Mouse (Mus musculus) right cerebral cortex, postnatal 36 days (tissue): ENCODE results near the gene Brd7.

Source experiments
- DNase-seq, 2 experiments: peaks; one replicate each; pipeline ENCODE4 v3.0.0; 2022; ENCODE audit warnings: low spot score in 2 of 2, mixed read lengths in 1 of 2

The Brd7 gene

DNA sequence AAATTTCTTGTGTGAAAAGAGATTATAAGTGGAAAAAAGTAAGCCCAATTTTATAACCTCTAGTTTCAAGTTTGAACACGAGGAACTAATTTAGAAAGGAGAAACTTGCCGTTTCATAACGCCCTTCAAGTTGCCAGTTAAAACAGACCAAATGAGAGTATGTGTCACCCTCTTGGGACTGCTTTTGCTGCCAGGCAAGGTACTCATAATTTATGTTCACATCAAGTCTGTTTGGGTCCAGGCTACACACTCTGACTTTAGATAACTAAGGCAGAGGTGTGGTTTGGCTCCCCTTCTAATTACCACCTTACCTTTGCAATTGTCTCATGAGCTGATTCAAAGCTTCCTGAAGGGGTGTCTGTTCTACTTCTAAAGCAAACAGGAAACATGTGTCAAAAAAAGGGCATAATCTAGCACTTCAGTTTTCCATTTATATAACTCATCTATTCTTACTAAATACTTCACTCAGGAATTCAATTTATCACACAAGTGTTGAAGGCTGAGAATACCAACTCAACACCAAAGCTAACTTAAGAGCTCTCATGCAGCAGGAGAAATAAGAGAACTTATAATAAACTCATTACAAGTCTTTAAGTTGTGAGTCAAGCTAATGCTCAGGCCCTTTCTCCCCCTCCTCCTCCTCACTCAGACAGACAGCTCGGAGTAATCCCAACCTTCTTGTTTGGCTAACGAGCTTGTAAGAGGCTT, 4.6 kb downstream of the Brd7 start:
- no peak for DNase-seq

GRCm38 (mm10) chr8:88349046-88349445, 12.9 kb downstream of the Brd7 start:
- no peak for DNase-seq

DNA sequence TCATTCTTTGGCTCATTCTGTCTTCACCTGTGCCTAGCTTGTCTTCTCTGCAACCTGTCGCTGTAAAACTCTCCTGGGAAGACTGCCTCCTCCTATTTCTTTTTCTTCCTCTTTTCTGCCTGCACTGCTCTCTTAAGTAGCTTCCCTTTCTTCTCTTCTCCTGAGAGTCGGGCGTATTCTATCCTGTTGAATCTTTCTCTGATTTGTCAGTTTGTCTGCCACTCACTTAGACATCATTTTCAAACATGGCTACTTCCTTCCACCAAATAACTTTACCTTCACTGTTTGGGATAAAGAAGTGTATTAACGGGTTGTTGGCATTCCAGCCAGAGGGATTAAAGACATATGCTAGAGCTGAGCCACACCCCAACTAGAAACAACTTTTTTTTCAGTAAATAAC, 20.0 kb downstream of the Brd7 start:
- DNase-seq = no peak

DNA sequence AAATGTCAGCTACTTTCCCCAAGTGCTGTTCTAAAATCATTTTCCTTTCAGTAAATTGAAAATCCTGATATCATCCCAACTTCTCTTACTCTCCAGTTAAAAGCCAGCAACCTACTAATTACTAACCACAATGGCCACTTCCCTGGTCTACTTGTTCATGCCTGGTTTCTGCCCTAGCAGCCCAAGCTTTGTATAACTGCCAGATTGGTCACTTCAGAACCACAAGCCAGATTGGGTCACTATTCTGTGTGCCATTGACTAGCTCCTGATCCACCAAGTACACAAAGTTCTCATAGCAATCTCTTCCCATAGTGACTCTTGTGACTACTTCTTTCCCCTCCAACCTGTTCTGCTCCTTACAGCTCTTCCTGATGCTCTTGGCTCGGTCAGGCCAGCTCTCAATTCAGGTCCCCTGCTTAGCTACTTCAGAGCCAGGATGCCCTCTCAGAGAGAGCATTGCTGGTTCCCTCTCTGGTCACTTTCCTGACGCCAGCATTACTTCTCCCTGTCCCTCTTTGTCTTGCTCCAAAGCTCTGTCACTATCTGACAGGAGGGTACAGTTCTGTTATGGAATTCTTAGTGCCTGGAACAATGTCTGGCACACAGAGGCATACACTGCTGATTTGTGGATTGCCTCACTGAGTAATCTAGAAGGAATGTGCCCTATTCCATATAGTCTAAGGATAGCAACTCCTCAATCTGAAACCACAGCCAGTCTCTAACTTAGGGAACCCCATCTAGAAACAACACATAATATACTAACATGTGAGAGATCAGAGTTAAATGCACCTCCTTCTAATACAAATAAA, 21.9 kb downstream of the Brd7 start:
- DNase-seq = no peak

DNA sequence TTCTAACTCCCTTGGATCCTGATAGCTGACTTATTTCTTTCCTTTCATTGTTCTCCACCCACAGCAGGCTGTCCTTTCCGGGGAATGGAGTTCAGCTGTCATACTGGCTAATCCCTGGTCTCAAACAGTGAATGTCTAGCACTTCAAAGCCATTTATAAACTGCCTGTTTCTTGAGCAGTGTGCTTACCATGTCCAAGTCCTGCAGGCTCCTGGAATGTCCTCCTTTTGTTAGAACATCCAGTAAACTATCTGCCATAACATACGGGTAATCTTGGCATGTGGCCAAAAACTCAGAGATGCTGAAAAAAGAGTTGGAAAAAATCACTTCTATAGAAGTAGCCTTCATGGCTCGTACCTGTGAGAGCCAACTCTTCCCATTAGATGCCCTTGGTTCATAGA, 22.8 kb downstream of the Brd7 start:
- no peak for DNase-seq

GRCm38 (mm10) chr8:88334975-88335374, 27.0 kb downstream of the Brd7 start:
- no peak for DNase-seq

DNA sequence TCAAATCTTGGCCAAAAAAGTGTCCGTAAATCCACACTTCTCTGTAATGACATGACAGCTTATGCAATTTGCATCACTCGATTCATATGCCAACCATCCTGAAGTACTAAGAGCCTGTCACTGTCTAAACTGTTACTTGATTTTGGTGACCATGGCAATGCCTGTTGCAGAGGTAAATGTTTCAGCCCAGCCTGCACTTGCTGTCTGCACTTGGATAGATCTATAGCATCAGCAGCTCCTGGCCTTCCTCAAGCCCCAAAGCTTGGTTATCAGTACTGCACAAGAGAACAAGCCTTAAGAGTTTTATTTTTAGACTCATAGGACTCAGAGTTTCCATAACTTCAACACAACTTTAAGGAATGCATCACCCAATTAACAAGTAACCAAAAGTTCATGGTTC, 27.6 kb downstream of the Brd7 start:
- no peak for DNase-seq

- no peak for DNase-seq
These were observed 31.2 kb downstream of the Brd7 start for GRCm38 (mm10) chr8:88330816-88331215.

GRCm38 (mm10) chr8:88328689-88329088, 33.3 kb downstream of the Brd7 start:
- DNase-seq = no peak

DNA sequence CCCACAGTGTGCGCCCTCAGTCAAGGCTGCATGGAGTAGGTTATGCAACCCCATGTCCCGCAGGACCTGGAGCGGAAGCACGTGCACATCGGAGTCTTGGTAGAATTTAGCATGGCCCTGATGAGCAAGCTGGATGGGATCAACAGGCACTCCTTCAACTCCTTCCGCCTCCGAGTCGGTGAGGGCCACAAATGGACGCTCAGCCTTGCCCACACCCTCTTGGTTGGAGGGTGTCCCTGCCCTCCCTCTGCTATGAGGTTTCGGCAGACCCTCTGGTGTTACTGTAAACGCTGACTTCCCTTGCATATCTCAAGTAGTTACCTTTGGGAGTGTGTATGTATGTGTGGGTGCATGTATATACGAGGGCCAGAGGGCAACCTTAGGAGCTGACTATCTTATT, 35.7 kb downstream of the Brd7 start:
- no peak for DNase-seq

GRCm38 (mm10) chr8:88325795-88326194, 36.2 kb downstream of the Brd7 start:
- DNase-seq = no peak

DNA sequence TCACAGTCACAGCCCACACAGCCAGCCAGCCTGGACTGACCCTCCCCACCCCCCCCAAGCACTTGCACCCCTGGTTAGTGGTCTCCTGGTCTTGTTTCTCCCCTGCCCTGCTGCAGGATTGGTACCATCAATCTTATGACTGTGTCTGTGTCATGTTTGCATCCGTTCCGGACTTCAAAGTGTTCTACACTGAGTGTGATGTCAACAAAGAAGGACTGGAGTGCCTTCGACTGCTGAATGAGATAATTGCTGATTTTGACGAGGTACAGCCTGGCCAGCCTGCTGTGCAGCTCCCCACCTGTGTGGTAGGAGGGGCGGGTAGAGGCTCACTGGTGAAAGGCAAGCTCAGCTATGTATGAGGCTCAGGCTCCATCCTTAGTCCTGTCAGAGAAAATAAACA, 36.7 kb downstream of the Brd7 start:
- no peak for DNase-seq

DNA sequence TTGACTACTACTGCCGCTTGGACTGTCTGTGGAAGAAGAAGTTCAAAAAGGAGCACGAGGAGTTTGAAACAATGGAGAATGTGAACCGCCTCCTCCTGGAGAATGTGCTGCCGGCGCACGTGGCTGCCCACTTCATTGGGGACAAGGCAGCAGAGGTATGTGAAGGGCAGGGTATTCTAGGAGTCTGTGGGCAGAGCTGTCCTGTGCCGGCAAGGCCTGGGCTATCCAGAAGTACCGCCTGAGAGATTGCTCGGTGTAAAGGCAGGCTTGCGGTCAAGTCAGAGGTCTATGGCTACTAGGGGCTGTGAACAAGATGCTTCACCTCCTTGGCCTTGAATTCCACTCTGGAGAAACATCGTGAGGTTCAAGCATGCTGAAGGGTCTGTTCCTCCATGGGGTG, 37.2 kb downstream of the Brd7 start:
- no peak for DNase-seq

- no peak for DNase-seq
These were observed 38.5 kb downstream of the Brd7 start for GRCm38 (mm10) chr8:88323523-88323922.

DNA sequence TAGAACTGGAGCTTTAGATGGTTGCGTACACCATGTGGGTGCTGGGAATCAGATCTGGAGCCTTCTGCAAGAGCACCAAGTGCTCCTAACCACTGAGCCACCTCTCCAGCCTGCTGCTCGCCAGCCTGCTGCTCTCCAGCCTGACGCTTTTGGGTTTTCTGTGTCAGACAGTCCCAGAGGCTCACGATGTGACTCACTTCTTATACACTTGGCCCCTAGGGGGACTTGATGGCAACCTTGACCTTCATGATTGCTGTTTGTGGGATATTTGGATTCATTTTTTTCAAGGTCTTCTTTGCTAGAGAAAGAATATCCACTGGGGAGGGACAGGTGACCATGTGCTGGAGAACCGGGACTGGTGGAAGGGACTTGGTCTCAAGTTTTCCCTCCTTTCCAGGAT, 40.6 kb downstream of the Brd7 start:
- DNase-seq = no peak

- DNase-seq = no peak
These were observed 41.9 kb downstream of the Brd7 start for GRCm38 (mm10) chr8:88320134-88320533.

- no peak for DNase-seq
These were observed 43.8 kb downstream of the Brd7 start for GRCm38 (mm10) chr8:88318151-88318550.

DNA sequence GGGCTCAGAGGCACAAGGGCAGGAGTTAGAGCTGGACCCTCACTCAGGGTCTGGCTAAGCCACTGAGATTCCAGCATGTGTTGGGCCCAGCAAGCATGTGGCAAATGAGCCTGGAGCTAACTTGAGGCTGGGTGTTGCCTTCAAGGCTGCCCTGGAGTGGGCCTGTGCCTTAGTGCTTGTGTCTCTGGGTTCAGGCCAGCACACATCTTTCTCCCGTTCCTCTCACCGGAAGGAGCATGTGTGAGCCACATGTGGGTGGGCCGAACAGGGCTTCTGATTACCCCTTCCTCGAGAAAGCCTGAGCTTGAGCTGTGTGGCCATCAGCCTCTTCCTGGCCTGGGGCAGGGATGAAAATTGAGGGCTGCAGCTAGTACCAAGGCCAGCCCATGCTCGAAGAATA, 44.7 kb downstream of the Brd7 start:
- no peak for DNase-seq

DNA sequence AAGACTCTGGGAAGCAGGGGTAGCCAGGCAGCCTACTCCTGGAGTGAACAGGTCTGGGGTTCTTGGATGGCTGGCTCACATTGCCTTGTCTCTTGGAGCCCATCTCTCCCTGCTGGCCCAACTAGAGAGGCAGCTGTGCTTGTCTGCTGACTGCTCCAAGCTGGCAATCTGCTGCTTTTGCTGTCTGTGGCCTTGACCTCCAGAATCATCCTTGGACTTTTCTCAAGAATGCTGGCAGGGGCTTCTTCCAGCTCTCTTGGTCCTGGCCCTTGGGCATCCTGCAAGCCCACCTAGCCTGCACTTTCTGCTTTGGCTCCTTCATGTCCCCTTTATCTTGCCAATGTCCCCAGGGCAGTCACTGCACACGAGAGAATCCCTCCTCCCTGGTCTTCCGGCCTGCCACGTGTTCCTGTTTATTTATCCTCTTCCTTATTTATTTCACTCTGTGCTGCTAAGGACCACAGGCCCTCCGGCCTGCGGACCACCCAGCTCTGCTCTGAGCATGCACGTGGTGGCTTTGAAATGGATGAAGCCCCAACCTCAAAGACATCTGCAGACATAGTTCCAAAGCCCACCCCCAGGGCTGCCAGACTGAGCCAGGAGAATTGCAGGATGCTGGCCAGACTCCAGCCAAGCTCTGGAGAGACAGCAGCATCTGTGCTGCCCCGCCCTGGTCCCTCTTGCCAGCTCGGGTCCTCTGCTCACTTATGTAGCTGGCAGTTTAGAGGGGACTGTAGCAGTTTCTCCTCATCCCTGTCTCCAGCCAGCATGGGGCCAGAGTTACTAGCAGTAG, 45.7 kb downstream of the Brd7 start:
- DNase-seq = no peak

DNA sequence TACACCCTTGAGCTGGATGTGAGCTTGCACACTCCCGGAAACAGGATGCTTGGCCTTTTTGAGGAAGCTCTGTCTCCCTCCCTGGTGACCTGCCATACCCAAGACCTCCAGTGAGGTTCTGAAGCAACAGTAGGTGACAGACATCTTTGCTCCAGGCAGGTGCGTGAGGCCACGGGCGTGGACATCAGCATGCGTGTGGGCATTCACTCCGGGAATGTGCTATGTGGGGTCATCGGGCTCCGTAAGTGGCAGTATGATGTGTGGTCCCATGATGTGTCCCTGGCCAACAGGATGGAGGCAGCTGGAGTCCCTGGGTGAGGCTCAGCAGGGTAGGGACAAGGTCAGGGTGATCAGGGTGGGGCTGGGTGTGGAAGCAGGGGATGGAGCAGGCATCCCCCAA, 46.7 kb downstream of the Brd7 start:
- no peak for DNase-seq

DNA sequence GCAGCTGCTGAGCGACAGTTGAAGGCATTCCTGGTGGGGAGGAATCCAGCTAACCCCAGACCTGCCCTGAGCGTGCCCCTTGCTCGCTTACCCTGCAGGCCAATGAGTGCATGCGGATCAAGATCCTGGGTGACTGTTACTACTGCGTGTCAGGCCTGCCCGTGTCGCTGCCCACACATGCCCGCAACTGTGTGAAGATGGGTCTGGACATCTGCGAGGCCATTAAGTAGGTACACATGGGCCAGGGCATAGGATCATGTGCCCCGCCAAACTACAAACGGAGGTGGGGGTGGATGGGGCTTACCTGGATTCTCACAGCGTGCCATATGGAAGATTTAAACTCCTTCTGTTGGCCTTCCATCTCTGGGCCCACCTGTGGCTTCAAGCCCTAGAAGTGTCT, 48.0 kb downstream of the Brd7 start:
- no peak for DNase-seq

GRCm38 (mm10) chr8:88312966-88313365, 49.0 kb downstream of the Brd7 start:
- no peak for DNase-seq

DNA sequence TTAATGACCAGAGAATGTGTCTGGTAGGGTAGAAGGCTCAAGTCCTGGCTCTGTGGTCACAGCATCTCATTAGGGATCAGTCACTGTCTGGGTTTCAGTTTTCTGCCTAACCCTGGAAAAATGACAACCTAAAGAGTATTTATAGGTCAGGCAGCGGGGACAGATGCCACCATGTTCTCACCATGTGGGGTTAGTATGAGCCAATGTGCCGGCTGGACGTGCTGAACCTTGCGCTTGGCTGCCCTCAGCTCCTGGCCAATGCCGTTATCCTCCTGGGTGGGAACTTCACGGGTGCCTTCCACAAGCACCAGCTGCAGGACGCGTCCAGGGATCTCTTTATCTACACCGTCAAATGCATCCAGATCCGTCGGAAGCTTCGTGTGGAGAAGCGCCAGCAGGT, 51.7 kb downstream of the Brd7 start:
- no peak for DNase-seq
